Mouse (Mus musculus) CD4-positive helper T cell, adult 2 months (primary cell): ENCODE results near the gene Obscn.

Source experiments
- DNase-seq: peaks from one replicate; pipeline ENCODE4 v3.0.0-alpha.2; 2012; ENCODE audit warnings: low read depth, missing footprints, low spot score

Obscn gene

DNA sequence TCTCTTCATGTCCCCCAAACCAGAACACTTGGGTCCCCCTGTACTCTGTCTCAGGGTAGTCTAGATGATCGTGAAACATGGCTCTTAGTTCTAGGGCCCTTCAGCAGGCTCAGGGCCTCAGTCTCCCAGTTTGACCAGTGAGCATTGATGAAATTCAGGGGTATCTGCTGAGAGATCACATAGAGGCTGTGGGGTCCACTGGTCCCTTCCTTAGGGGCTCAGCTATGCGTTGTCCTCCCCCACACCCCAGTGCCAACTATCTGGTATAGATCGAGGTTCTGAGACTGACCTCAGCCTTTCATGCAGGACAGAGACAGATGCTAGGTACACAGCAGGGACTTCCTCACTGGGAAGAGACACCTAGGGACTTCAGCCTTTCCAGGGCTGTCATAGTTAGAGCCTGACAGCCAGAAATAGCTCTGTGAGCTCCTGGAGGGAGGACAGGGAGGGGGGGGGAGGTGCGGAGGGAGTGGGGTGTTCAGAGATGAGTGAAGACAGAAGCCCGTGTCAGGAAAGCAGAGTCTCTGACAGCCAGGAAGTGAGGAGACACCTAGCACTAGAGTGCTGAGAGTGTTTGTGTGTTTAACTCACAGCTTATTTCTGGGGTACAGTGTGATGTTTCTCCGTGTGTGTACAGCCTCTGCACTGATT lies 152.4 kb downstream of the Obscn start:
- DNase-seq, result no peak

DNA sequence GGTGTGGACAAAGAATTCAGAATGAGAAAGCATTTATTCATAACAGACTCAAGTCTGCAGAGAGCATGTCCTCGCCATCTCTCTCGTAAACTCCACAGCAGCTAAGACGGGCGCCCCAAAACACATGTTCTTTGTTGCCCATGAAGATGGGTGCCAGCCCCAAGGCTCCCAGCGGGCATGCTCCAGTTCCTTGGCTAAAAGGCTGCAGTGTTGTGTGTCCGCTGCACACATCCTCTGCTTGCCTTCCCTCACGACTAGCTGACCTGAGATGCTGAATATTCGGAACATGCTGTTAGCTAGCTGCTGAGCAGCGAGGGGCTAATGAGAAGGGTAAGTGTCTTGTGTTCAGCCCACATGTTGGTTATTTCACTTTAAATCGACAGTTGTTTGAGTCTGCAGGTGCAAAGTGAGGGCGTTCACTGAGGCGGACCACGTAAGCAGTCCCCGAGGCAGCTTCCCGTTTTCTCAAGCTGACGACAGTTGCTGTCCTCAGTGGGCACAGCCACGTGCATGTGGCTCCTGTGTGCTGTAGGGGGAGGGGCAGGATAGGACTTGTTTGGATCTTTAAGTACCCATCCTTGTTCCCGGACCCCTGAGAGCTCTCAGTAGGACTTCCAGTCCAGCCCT lies 153.6 kb downstream of the Obscn start:
- no peak for DNase-seq

DNA sequence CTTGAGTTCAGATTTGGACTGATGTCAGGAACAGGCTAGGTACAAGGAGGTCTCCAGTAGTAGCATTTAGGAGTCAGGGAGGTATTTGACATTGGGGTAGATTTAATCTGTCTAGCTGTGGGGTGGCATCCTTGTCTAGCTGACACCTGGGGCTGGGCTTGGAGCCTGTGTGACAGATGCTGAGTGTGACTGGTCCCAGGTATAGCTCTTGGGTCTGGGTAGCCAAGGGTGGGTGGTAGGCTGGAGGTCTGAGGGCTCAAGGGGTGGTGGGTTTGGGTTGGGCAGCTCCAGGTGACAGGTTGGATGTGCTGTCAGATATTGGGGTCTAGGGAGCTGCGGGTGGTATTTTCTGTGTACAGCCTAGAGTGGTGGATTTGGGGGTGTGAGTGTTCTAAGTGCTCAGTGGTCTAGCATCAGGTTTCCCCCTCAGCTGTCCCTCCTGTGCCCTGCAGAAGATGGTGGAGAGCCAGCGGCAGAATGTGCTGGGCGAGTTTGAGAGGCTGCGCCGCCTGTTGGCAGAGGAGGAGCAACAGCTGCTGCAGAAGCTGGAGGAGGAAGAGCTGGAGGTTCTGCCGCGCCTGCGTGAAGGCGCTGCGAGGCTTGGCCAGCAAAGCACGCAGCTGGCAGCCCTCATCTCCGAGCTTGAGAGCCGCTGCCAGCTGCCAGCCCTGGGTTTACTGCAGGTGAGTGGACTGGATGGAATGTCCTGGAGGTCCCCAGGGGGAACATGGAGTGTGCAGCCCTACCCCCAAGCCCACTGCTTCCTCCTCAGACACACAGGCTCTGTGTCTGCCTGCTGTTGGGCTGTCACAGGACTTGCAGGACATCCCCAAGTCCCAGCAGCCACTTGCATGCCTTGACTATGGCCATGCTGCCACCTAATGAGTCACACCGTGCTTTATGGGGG lies 154.4 kb downstream of the Obscn start:
- peak; percentile 82 for DNase-seq

DNA sequence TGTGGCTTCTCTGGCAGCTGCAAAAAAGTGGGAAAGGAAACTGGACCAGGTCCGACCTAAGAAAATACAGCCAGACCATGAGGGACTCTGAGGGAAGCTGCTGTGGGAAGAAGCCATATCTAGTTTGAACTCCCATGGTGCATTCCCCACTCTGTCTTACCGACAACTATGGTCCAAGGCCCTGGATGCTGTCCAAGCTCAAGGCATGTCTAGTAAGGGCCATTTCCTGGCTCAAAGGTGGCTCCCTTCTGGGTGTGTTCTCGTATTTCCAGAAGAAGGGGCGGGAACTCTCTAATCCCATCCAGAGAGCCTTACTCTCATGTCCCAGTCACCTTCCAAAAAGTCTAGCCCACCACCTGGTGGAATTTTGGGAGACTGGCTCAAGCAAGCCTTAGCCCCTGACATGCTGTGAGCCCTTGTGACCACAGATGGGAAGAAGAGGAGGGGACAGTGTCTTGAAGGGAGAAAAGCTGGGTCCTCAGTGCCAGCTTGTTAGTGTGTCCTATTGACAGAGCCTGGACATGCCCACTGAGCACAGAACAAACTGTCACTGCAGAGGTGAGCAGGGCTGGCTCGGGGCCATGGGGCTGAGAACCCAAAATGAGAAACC lies 155.7 kb downstream of the Obscn start:
- no peak for DNase-seq

DNA sequence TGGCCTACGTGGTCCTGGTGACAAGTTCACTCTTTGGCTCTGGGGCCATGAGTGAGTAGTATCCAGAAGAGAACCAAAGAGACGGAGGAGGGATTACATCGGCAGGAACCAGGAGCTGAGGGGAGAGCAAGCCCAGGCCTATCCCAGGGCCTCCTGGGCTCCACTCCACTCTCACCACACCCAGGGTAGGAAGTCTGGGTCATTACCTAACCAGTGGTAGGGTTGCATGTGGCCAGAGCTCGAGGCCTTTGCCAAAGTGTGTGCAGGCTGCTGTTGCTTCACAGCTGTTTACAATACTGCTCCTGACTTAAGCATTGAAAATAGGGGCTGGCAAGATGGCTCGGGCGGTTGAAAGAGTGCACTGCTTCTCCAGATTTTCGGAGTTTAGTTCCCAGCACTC lies 156.5 kb downstream of the Obscn start:
- DNase-seq, result no peak

DNA sequence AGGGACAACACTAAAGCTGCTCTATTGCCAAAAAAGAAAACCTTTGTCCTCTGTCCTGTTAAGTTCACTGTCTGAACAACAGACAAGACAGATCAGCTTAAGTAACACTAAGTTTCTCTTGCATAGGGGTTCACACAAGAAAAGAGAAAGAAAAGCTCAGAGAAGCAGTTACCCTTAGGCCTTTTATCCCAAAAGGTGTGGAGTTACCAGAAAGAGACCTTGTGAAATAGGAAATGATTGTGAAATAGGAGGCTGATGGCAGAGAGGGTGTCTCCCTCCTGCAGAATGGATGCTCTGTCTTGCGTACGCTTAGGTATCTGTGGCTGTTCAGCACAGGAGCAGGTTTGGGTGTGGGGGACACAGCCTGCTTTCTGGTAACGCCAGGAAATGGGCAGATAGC lies 157.0 kb downstream of the Obscn start:
- DNase-seq, result no peak

DNA sequence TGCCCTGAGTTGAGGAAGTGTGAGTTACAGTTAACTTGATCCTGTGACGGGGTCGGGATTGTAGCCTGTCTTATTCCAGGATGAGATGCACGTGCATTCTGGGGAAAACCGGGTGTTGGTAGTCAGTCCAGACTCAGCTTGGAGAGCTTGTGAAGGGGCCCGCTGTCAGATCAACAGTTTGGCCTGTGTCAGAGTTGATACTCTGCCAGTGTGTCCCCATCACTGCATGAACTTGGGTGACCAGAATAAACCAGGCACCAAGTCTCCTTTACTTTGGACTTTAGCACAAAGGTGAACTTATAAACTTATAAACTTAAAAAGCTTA lies 157.5 kb downstream of the Obscn start:
- no peak for DNase-seq

DNA sequence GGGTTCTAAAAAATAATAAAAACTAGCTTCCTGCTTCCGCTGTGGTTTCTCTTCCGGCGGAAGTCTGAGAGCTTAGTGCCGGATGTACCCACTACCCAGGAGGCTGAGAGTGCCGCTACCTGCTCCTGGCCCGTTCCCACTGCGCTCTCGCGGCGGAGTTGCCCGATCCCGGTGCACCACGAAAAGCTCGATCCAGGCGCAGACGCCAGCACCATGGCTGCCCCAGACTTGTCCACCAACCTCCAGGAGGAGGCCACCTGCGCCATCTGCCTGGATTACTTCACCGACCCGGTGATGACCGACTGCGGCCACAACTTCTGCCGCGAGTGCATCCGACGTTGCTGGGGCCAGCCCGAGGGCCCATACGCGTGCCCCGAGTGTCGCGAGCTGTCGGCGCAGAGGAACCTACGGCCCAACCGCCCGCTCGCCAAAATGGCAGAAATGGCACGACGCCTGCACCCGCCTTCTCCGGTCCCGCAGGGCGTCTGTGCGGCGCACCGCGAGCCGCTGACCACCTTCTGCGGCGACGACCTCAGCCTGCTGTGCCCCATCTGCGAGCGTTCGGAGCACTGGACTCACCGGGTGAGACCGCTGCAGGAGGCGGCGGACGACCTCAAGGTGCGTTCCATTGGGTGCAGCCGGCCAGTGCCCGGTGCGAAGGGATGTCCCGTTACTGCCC lies 158.0 kb downstream of the Obscn start, which contains the start of gene Trim11:
Gene Trim11, plus strand, starts transcription at position 67 of the 679 bp plus-strand sequence.
- DNase-seq, result peak; percentile 86

DNA sequence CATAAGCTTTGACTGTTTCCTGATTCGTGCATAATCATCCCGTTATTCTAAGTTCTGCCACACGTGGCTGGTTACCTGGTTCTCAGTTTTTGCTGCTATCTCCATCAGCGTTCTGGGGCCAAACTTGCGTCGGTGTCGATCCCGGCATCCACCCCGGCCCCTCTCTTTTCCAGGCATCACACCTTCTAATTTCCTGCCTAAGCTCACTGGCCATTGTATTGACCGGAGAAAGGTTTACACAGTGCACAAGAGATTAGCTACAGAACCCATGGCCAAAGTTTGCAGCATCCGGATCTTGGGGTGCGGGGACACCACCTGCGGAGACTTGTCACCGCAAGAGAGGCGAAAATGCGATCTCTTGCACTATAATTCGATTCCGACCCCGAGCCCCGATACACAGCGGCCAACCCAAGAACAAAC lies 158.6 kb downstream of the Obscn start:
- DNase-seq, result no peak

DNA sequence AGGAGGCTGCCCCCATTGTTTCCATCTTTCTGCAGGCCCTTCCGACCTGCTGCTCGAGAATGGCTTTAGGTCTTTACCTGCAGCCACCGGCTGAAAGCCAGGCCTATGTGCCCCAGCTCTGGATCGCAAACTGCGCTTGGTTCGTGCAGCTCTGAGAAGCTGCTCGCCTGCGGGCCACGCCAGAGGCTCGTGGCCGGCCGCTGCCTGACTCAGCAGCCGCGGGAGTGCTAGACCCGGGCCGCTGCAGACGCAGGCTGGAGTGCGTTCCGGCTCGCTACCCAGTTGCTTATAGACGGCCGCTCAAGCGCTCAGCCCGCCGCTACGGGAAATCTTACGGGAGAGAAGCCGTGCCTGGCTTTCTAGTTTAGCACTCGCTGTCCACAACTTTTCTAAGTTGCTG lies 159.1 kb downstream of the Obscn start:
- no peak for DNase-seq

DNA sequence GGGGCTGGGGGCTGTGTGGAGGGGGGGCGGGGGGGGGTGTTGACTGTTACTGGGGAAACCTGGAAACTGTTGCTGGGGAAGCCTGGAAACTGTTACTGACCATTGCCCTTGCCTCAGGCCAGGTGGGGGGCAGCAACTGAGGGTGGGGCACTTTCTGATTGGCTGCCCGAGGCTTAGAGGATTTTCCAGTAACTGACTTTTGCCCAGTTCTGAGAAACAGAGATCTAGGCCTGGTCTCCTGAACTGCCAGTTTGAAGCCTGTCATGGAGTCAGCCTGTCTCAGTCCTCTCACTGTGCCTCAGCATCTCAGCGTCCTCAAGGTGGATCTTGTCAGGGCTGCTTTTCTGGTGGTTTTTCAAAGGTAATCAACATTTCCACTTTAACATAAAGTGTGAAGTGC lies 161.8 kb downstream of the Obscn start:
- DNase-seq, result no peak

DNA sequence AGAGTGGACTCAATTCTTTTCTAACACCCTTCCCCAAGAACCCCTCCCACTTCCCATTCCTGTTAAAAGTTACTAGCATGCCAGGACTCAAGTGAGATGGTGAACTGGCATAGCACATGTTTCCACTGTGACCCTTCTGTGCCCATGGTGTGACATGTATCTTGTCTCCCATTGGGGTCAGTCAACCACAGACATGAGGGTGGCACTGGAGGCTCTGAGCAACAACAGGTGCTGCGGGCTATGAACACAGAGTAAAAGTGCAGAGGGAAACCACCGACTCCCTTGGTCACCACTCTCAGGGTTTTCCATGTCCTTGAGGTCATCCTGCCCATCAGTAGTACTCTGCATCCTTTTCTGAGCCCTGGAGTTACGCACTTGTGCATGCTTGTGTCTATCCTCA lies 164.4 kb downstream of the Obscn start:
- DNase-seq, result no peak

DNA sequence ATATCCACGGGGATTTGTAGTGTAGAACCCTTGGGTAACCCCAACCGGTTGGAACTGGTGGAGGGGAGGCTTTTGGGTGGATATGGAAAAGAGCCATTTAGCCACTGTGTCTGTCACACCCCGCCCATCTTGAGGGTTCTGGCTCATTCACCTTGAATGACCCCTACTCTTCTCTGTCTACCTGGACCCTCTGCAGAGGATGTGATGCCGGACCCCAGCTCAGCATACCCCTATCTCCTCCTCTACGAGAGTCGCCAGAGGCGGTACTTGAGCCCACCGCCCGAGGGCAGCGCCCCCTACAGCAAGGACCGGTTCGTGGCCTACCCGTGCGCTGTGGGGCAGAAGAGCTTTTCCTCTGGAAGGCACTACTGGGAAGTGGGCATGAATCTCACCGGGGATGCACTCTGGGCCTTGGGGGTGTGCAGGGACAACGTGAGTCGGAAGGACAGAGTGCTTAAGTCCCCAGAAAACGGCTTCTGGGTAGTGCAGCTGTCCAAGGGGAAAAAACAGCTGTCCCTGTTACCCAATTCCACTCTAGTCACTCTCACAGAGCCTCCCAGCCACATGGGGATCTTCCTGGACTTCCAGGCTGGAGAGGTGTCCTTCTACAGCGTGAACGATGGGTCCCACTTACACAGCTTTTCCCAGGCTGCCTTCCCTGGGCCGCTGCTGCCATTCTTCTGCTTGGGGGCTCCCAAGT lies 165.2 kb downstream of the Obscn start:
- no peak for DNase-seq

DNA sequence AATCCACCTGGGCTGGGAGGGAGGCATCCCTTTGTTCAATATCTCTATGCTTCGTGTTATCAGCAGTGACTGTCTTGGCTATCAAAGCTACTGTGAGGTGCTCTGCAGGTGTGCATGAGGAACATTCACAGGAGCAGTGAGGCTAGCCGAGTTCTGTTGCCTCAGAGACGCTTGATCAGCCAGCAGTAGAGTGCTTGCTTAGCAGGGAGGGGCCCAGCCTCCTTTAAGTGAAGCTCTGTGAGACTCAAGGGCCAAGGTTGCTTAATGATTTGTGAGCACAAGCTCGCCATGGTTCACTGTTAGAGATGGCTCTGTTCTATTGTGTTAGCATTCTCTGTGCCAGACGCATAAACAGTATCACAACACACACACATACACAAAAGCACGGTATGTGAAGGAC lies 166.5 kb downstream of the Obscn start:
- no peak for DNase-seq

DNA sequence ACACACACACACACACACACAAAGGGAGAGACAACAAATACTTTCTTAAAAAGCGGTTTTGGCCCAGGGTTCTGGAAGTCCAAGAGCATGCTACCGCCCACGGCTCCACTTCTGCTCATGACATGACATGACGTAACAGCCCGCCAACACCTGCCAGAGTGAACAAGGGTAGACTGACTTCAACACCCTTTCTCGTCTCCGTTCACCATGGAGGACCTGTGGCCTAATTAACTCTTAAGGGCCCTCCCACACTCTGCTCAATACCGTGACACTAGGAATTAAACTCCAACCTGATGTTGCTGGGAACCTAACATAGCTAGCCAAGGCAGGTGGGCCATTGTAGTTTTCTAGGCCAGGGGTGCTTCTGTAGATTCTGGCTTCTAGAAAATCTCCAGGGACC lies 167.2 kb downstream of the Obscn start:
- no peak for DNase-seq

DNA sequence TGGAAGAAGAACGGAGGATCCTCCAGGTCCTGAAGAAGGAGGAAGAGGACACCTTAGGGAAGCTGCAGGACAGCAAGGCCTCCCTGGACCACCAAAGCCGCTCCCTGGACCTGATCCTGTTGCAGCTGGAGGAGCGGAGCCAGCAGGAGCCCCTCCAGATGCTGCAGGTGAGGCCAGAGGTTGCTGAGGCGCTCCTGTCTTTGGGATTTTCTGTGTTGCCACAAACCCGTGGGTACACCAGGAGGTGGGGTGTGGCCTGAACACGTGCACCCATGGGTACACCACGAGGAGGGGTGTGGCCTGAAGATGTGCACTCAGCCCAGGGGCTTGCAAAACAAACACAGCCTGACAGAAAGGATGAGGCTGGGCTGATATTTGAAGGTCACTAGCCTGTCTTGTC lies 167.7 kb downstream of the Obscn start:
- no peak for DNase-seq

DNA sequence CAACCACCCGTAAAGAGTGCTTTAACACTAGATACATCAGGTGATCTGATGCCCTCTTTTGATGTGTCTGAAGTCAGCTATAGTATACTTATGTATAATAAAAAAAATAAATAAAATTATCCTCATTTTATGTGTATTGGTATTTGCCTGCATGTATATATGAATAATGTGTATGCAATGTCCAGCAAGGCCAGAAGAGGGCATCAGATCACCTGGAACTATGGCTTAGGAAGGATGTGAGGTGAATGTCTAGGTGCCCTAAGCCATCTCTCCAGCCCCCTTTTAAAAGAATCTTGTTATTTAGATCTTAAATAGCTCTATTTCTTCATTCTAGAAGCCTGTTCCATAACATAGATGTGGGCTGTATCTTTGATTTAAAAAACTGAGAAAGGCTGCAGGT lies 168.9 kb downstream of the Obscn start:
- peak; percentile 53 for DNase-seq

DNA sequence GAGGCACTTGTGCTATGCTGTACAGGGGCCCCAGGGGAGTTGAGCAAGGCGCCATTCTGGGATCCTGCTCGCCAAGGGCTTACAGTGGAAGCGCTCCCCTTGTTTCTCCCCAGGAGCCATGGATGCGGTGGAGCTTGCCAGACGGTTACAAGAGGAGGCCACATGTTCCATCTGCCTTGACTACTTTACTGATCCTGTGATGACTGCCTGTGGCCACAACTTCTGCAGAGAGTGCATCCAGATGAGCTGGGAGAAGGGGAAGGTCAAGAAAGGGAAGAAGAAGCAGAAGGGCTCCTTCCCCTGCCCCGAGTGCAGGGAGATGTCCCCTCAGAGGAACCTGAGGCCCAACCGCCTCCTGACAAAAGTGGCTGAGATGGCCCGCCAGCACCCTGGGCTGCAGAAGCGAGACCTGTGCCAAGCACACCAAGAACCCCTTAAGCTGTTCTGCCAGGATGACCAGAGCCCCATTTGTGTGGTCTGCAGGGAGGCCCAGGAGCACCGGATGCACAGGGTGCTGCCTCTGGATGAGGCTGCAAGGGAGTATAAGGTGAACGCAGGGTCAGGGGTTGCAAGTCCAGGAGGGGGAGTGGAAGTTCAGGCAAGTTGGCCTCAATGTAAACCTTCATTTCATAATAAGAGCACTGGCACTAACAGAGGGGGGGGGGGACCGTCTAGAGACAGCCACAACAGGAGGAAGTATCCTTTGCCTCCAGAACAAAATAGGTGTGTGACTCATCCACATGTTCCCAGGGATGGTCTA lies 171.0 kb downstream of the Obscn start:
- DNase-seq, result no peak

DNA sequence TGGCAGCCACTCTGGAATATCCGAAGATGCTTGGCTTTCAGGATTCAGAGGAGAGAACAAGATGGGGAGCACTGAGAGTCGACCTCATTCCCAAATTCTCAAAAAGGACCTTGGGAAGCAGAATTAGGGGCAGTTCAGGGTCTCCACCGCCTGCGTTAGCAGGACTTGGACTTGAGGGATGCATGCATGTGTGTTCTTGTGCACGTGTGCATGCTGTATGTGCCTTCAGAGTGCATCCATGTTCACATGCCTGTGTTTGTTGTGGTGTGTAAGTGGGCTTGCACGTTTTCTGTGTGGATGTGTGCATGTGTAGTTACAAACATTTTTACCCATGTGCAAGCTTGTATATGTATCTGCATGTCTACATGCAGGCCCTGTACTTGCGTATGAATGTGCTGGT lies 172.0 kb downstream of the Obscn start:
- DNase-seq, result no peak

DNA sequence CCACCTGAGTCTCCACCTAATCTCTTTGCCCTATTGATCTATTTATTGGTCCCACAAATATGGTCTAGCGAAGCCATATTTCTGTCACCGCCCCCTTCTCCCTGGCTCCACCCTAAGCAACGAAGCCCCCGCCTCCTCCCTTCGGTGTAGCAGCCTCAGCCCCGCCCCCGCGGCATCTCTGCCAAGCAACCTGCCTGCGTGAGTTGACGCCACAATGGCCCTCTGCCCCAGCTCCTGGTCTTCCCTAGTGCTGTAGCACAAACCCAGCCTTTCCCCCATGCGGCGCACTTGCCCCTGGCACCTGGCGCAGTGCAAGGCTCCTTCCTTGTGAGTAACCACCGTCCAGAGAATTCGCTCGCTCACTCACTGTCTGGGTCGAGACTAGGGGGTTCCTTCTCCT lies 172.7 kb downstream of the Obscn start:
- peak; percentile 38 for DNase-seq
